Mouse (Mus musculus) liver (tissue): ENCODE results near the gene Kcna1.

Source experiments
- DNase-seq: peaks from one replicate; pipeline ENCODE4 v3.0.0-alpha.2; 2020; ENCODE audit warnings: mixed read lengths

Gene Kcna1

GRCm38 (mm10) chr6:126646381-126646780 is at the start of gene Kcna1:
TSS of gene Kcna1 (minus strand) at chr6:126646384.
- no peak for DNase-seq

- no peak for DNase-seq
Measured at GRCm38 (mm10) chr6:126687120-126687519, 40.9 kb upstream of the Kcna1 start.

- DNase-seq: no peak
Measured at GRCm38 (mm10) chr6:126685135-126685534, 39.0 kb upstream of the Kcna1 start.

GRCm38 (mm10) chr6:126678961-126679360 is 32.8 kb upstream of the Kcna1 start:
- DNase-seq: no peak

- DNase-seq: no peak
Measured at GRCm38 (mm10) chr6:126667001-126667400, 20.8 kb upstream of the Kcna1 start.

- DNase-seq: no peak
Measured at GRCm38 (mm10) chr6:126666091-126666490, 19.9 kb upstream of the Kcna1 start.

- no peak for DNase-seq
Measured at GRCm38 (mm10) chr6:126664569-126664968, 18.4 kb upstream of the Kcna1 start.

GRCm38 (mm10) chr6:126657646-126658394 is 11.6 kb upstream of the Kcna1 start:
- DNase-seq: no peak

GRCm38 (mm10) chr6:126653561-126653960 is 7.4 kb upstream of the Kcna1 start:
- no peak for DNase-seq

GRCm38 (mm10) chr6:126645644-126646358 is 383 bp downstream of the Kcna1 start:
- DNase-seq: peak; percentile 26

GRCm38 (mm10) chr6:126645044-126645541 is 1.1 kb downstream of the Kcna1 start:
- DNase-seq: no peak

- peak; percentile 16 for DNase-seq
Measured at GRCm38 (mm10) chr6:126644181-126645043, 1.8 kb downstream of the Kcna1 start.

GRCm38 (mm10) chr6:126643341-126644055 is 2.7 kb downstream of the Kcna1 start:
- DNase-seq: no peak

GRCm38 (mm10) chr6:126642856-126643321 is 3.3 kb downstream of the Kcna1 start:
- DNase-seq: peak; percentile 15

- DNase-seq: no peak
Measured at GRCm38 (mm10) chr6:126628451-126628850, 17.7 kb downstream of the Kcna1 start.

- no peak for DNase-seq
Measured at GRCm38 (mm10) chr6:126618455-126618854, 27.7 kb downstream of the Kcna1 start.

GRCm38 (mm10) chr6:126610746-126611145 is 35.4 kb downstream of the Kcna1 start:
- no peak for DNase-seq

GRCm38 (mm10) chr6:126609193-126609947 is 36.8 kb downstream of the Kcna1 start:
- no peak for DNase-seq

- no peak for DNase-seq
Measured at GRCm38 (mm10) chr6:126601843-126602326, 44.3 kb downstream of the Kcna1 start.

- DNase-seq: no peak
Measured at GRCm38 (mm10) chr6:126599201-126599995, 46.8 kb downstream of the Kcna1 start.
